Mouse (Mus musculus) kidney, postnatal 36 days (tissue): Measurements from ENCODE around the gene Mcm3.
"Not testable (repeated sequence)": the region's sequence is repeated elsewhere in the genome, so short reads cannot be mapped to it uniquely, and the experiment has no call there.

ENCODE experiments used
- DNase-seq, 2 experiments: peaks; one replicate each; pipeline ENCODE4 v3.0.0; 2021 to 2022; ENCODE audit warnings: mixed read lengths in 2 of 2

Gene Mcm3

GRCm38 (mm10) chr1:20801682-20802390, 18.3 kb downstream of the Mcm3 start:
- DNase-seq: peak; percentile 13 to 33

- no peak for DNase-seq
Observed at GRCm38 (mm10) chr1:20801275-20801674, 18.8 kb downstream of the Mcm3 start.

- DNase-seq: no peak
Observed at GRCm38 (mm10) chr1:20795178-20795577, 24.9 kb downstream of the Mcm3 start.

- no peak for DNase-seq
Observed at GRCm38 (mm10) chr1:20794760-20795159, 25.4 kb downstream of the Mcm3 start.

- no peak for DNase-seq
Observed at GRCm38 (mm10) chr1:20791414-20791813, 28.7 kb downstream of the Mcm3 start.

GRCm38 (mm10) chr1:20790517-20790916, 29.6 kb downstream of the Mcm3 start, which contains the start of gene Il17f:
Gene Il17f, minus strand, starts transcription at chr1:20790617.
- not testable (repeated sequence) for DNase-seq

- DNase-seq: no peak
Observed at GRCm38 (mm10) chr1:20788419-20788818, 31.7 kb downstream of the Mcm3 start.

GRCm38 (mm10) chr1:20787046-20787445, 33.1 kb downstream of the Mcm3 start:
- no peak for DNase-seq

- DNase-seq: no peak
Observed at GRCm38 (mm10) chr1:20778366-20778765, 41.7 kb downstream of the Mcm3 start.

GRCm38 (mm10) chr1:20774026-20774730, 45.9 kb downstream of the Mcm3 start:
- DNase-seq: not testable (repeated sequence)

GRCm38 (mm10) chr1:20766526-20766925, 53.6 kb downstream of the Mcm3 start:
- no peak for DNase-seq

- no peak for DNase-seq
Observed at GRCm38 (mm10) chr1:20761411-20761810, 58.7 kb downstream of the Mcm3 start.

GRCm38 (mm10) chr1:20760331-20760730, 59.8 kb downstream of the Mcm3 start:
- DNase-seq: no peak

GRCm38 (mm10) chr1:20759799-20760198, 60.3 kb downstream of the Mcm3 start:
- no peak for DNase-seq

GRCm38 (mm10) chr1:20757586-20757985, 62.5 kb downstream of the Mcm3 start:
- no peak for DNase-seq

GRCm38 (mm10) chr1:20754439-20754838, 65.7 kb downstream of the Mcm3 start:
- DNase-seq: no peak
